In the genomic region with DNA sequence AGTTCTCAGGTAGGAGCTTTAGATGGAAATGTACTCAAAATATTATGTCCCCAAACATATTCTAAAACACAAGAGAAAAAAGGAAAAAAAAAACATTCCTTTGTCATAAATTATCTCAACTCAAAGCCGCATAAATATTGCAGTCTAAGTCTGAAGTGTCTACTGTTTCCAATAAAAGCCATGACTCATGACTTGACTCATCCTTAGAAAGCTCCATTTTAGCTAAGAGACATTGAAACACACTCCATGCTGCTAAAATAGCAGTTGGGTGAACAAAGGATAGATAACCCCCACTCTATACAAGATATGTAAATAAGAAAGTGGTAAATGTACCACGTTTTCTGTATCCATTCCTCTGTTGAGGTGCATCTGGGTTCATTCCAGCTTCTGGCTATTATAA, we compare ENCODE assay signal across 13 mouse cellular contexts.
"Had no signal": no experiment of that assay in that cellular context is flagged by ENCODE, and none has a peak within 500 bp of the region (broad histone marks: within the 10 kb centered on the region; RNA-seq: fewer than 3 reads in every experiment).

No protein-coding gene starts in this region.

- H3K27me3 ChIP-seq: limb, embryonic 12.5 days; liver, embryonic 13.5 days; lung, embryonic 15.5 days; midbrain, embryonic 12.5 days had no signal

- DNase-seq: kidney, adult 2 months; kidney, postnatal 25 days; liver; liver, embryonic 13.5 days; liver, postnatal 0 days; thymus, adult 18-20 months; thymus, postnatal 25 days had no signal

- H3K4me2 ChIP-seq: limb, embryonic 12.5 days; liver, embryonic 13.5 days; lung, embryonic 15.5 days; midbrain, embryonic 12.5 days had no signal

- H3K9ac ChIP-seq: limb, embryonic 12.5 days; liver, embryonic 13.5 days; liver, postnatal 0 days; lung, embryonic 15.5 days; midbrain, embryonic 12.5 days had no signal

- ATAC-seq: intestine, embryonic 16.5 days; liver, postnatal 0 days; midbrain, embryonic 16.5 days had no signal

- H3K4me1 ChIP-seq: limb, embryonic 12.5 days; liver, embryonic 13.5 days; lung, embryonic 15.5 days; midbrain, embryonic 12.5 days had no signal

- H3K36me3 ChIP-seq: limb, embryonic 12.5 days; liver, embryonic 13.5 days; lung, embryonic 15.5 days; midbrain, embryonic 12.5 days had no signal

- H3K27ac ChIP-seq: limb, embryonic 12.5 days; liver, embryonic 13.5 days; lung, embryonic 15.5 days; midbrain, embryonic 12.5 days; stomach, postnatal 0 days had no signal

- H3K9me3 ChIP-seq: limb, embryonic 12.5 days; liver, embryonic 13.5 days; lung, embryonic 15.5 days; midbrain, embryonic 12.5 days had no signal

- H3K4me3 ChIP-seq: limb, embryonic 12.5 days; liver, embryonic 13.5 days; lung, embryonic 15.5 days; midbrain, embryonic 12.5 days had no signal
